Mouse (Mus musculus): ENCODE measurements around the gene Cd70. TPM values are rescaled to one million over a fixed set of nuclear protein-coding genes. Genes with fewer than 3 reads are reported as not detected.

The Cd70 gene
- polyA plus RNA-seq (2012; rRNA removed), result 0.18 and 0.34 TPM in 2 replicates

DNA sequence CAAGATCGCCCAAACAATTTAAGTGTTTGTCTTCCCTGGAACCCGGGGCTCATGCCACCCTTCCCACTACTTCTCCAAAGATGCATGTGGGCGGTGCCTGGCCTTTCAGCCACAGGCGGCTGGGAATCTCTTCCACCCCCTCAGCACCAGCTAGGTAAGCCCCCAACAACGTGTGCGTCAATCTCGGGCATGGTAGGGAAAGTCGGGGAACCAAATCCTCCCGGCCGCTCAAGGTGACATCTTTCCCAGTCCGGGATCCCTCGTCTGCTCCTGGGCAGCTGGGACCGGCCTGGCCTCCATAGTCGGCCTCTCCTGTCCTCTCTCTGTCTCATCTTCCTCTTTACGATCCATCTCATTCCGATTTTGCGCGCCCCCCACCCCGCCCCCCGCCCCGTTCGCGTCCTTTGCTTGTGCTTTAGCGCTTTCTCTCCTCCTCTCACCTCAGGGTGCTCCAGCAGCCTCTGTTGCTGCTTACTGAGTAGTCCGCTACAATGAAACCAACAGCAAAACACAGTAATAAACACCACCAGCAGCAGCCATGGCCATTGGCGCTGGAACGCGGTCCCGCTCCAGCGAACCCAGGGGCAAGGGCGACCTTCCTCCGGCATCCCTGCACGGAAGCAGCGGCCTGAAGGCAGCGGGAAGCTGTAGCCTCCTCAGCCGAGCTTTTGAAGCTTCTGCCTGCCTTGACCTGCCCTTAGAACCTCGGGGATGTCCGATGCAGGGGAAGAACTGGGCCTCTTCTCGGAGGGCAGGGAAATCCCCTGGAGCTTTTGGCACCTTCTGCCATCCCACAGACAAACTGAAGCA is at the start of gene Cd70:
Gene Cd70 (minus strand): TSS at position 784 of the 810 bp plus-strand sequence.

DNA sequence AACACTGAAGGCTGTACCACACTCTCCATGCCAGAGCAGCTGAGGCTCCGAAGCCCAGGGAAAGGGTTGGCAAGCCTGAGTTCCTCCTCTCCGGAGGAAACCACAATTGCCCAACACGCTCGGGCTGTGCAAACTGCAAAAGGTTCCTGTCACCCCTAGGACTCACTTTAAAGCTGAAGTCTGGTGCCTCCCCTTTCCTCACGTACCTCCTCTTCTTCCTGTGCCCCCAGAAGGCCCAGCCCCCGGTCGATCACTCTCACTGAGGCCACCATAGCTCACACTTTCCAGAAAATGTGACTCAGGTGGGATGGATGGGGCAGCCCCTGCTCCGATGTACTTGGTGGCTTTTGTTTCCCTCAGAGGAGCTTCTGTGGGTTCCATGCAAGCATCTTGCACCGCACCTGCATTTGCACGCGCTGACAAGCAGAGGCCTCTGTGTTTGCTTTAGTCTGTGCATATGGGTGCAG is 44.5 kb upstream of the Cd70 start, which contains the start of gene Tnfsf14:
Gene Tnfsf14 (minus strand): TSS at position 137 of the 467 bp plus-strand sequence.

DNA sequence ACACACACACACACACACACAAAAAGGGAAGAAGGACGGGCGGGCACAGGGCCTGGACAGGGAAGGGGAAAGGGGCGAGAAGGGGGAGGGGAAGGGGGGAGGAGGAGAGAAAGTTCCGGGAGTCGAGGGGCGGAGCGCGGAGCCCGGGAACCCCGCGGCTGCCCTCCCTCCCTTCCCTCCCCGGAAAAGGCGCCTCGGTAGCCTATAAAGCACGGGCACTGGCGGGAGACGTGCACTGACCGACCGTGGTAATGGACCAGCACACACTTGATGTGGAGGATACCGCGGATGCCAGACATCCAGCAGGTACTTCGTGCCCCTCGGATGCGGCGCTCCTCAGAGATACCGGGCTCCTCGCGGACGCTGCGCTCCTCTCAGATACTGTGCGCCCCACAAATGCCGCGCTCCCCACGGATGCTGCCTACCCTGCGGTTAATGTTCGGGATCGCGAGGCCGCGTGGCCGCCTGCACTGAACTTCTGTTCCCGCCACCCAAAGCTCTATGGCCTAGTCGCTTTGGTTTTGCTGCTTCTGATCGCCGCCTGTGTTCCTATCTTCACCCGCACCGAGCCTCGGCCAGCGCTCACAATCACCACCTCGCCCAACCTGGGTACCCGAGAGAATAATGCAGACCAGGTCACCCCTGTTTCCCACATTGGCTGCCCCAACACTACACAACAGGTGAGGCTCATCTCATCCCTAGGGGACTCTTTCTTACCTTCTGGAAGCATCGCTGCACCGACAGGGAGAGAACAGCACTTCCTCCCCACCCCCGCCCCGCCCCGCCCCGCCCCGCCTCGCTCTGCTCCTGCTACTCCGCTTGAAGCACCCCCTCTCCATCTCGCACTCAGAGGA is 44.2 kb downstream of the Cd70 start, which contains the start of gene Tnfsf9:
Gene Tnfsf9 (plus strand): TSS at position 145 of the 854 bp plus-strand sequence.

Other genes with a start within 250 kb of the Cd70 start
- gene Mllt1, start 214.4 kb downstream of the Cd70 start, polyA plus RNA-seq (2012; rRNA removed), result 94.1 and 98.4 TPM in 2 replicates
- 0.14 TPM in 2 replicates for gene Acer1, start 167.7 kb downstream of the Cd70 start, polyA plus RNA-seq (2012; rRNA removed)
- 290 and 341 TPM in 2 replicates for gene Clpp, start 159.5 kb downstream of the Cd70 start, polyA plus RNA-seq (2012; rRNA removed)
- gene Alkbh7, start 152.4 kb downstream of the Cd70 start, polyA plus RNA-seq (2012; rRNA removed), result 86.7 and 97.3 TPM in 2 replicates
- 1.3 and 1.6 TPM in 2 replicates for gene Pspn, start 149.8 kb downstream of the Cd70 start, polyA plus RNA-seq (2012; rRNA removed)
- 34.5 and 38.2 TPM in 2 replicates for gene Gtf2f1, start 138.5 kb downstream of the Cd70 start, polyA plus RNA-seq (2012; rRNA removed)
- gene Gm17949, start 138.3 kb downstream of the Cd70 start, polyA plus RNA-seq (2012; rRNA removed), result not detected in 2 replicates
- gene Khsrp, start 118.3 kb downstream of the Cd70 start, polyA plus RNA-seq (2012; rRNA removed), result 142 and 166 TPM in 2 replicates
- gene Slc25a41, start 108.1 kb downstream of the Cd70 start, polyA plus RNA-seq (2012; rRNA removed), result 0.12 and 0.25 TPM in 2 replicates
- gene Crb3, start 90.7 kb downstream of the Cd70 start, polyA plus RNA-seq (2012; rRNA removed), result 24.0 and 26.3 TPM in 2 replicates
- 60.7 and 77.3 TPM in 2 replicates for gene Slc25a23, start 89.9 kb downstream of the Cd70 start, polyA plus RNA-seq (2012; rRNA removed)
- 5.0 and 6.5 TPM in 2 replicates for gene Dennd1c, start 71.3 kb downstream of the Cd70 start, polyA plus RNA-seq (2012; rRNA removed)
- gene Tubb4a, start 62.0 kb downstream of the Cd70 start, polyA plus RNA-seq (2012; rRNA removed), result 6.7 and 6.9 TPM in 2 replicates
- 4.4 and 5.3 TPM in 2 replicates for gene Tnfsf9, start 44.5 kb downstream of the Cd70 start, polyA plus RNA-seq (2012; rRNA removed)
- gene Tnfsf14, start 44.4 kb upstream of the Cd70 start, polyA plus RNA-seq (2012; rRNA removed), result 0.52 and 0.68 TPM in 2 replicates
- 197 and 243 TPM in 2 replicates for gene C3, start 78.4 kb upstream of the Cd70 start, polyA plus RNA-seq (2012; rRNA removed)
- 78.1 and 78.3 TPM in 2 replicates for gene Gpr108, start 98.7 kb upstream of the Cd70 start, polyA plus RNA-seq (2012; rRNA removed)
- 33.5 and 37.3 TPM in 2 replicates for gene Trip10, start 99.7 kb upstream of the Cd70 start, polyA plus RNA-seq (2012; rRNA removed)
- gene Vav1, start 129.3 kb upstream of the Cd70 start, polyA plus RNA-seq (2012; rRNA removed), result 3.4 and 3.8 TPM in 2 replicates
- gene Adgre1, start 208.9 kb upstream of the Cd70 start, polyA plus RNA-seq (2012; rRNA removed), result 11.4 and 12.7 TPM in 2 replicates

All from ovary, adult 2 months (tissue).